18 mouse cellular contexts compared by ENCODE assay signal in the genomic region with DNA sequence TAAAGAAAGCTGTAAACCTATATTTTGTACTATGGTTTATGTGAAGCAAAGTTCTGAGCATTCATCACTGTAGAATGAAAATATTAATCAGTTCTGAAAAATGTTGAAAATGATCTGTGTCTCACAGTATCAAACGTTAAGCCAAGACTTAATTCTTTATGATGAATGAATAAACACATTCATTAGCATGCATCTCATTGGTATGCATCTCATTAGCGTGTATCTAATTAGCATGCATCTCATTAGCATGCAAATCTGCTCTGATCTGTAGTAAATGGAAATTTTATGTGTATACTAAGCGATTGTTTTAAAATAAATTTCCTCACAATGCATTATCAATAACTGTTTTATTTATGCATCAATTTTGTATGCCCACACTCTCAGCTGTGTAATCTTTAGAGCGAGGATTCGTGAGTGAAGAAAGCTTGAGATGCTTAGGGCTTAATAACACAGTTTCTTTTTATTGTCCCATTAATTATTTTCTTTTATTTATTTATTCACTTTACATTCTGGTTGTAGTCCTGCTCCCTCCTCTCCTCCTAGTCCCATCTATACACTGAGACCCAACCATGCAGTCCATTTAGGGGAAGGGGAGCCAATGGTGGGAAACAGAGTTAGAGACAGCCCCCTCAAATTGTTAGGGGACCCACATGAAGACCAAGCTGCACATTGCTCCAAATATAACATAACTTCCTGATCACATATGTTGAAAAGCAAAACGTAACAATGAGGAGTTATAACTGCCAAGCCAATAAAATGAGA.
A peak's percentile ranks its signal among the peaks of the same experiment; 100 is the strongest.
DNase-seq lines count a peak whose midpoint lies in the region; ATAC-seq lines count a peak whose summit lies in the region.
"Had no signal": no experiment of that assay in that cellular context is flagged by ENCODE, and none has a peak within 500 bp of the region (broad histone marks: within the 10 kb centered on the region; RNA-seq: fewer than 3 reads in every experiment).

No protein-coding gene starts in this region.

- no peaks in the 10 kb centered on the region for H3K9me3 ChIP-seq in hindbrain, embryonic 12.5 days (replicated peaks)
- no peaks in the 10 kb centered on the region for H3K9me3 ChIP-seq in hindbrain, embryonic 11.5 days (ENCODE audit: control insufficient read depth, low read length)
- no peaks in the 10 kb centered on the region for H3K9me3 ChIP-seq in neural tube, embryonic 12.5 days
- no peaks in the 10 kb centered on the region for H3K9me3 ChIP-seq in neural tube, embryonic 15.5 days (replicated peaks)
- H3K9me3 ChIP-seq in forebrain, embryonic 15.5 days: no peaks in the 10 kb centered on the region
- no peaks in the 10 kb centered on the region for H3K9me3 ChIP-seq in midbrain, embryonic 16.5 days (replicated peaks; ENCODE audit: control insufficient read depth, low read length, poor library complexity, severe bottlenecking)
- H3K9me3 ChIP-seq: heart, embryonic 15.5 days; intestine, embryonic 15.5 days had no signal

- peaks cover 15% of the 10 kb centered on the region for H3K4me1 ChIP-seq in hindbrain, embryonic 12.5 days
- H3K4me1 ChIP-seq in hindbrain, embryonic 11.5 days (replicated peaks; ENCODE audit: control insufficient read depth, insufficient read depth, low read length): no peaks in the 10 kb centered on the region
- H3K4me1 ChIP-seq in neural tube, embryonic 12.5 days: no peaks in the 10 kb centered on the region
- H3K4me1 ChIP-seq in neural tube, embryonic 15.5 days: peaks cover 9% of the 10 kb centered on the region; the same call in 1 of the 2 replicates
- peaks cover 31% of the 10 kb centered on the region for H3K4me1 ChIP-seq in forebrain, embryonic 15.5 days
- peaks cover 8% of the 10 kb centered on the region for H3K4me1 ChIP-seq in midbrain, embryonic 16.5 days (ENCODE audit: control insufficient read depth, insufficient read depth, low read length)
- H3K4me1 ChIP-seq: embryonic facial prominence, embryonic 12.5 days; heart, embryonic 15.5 days; intestine, embryonic 15.5 days had no signal

- H3K9ac ChIP-seq in hindbrain, embryonic 12.5 days: no peak overlapping the region
- no peak overlapping the region for H3K9ac ChIP-seq in hindbrain, embryonic 11.5 days (ENCODE audit: low read depth, low read length)
- no peak overlapping the region for H3K9ac ChIP-seq in neural tube, embryonic 12.5 days
- no peak overlapping the region for H3K9ac ChIP-seq in neural tube, embryonic 15.5 days (replicated peaks)
- no peak overlapping the region for H3K9ac ChIP-seq in forebrain, embryonic 15.5 days (replicated peaks)
- H3K9ac ChIP-seq in midbrain, embryonic 16.5 days (ENCODE audit: low read depth, low read length): no peak overlapping the region
- H3K9ac ChIP-seq: embryonic facial prominence, embryonic 12.5 days; heart, embryonic 15.5 days; intestine, embryonic 15.5 days had no signal

- ATAC-seq in hindbrain, embryonic 12.5 days (ENCODE audit: low FRiP score): peak; percentile 41; the same call in 1 of the 2 replicates
- no peak for ATAC-seq in hindbrain, embryonic 11.5 days (ENCODE audit: low FRiP score)
- ATAC-seq in neural tube, embryonic 12.5 days (ENCODE audit: low FRiP score, low read depth): peak; percentile 58; the same call in 1 of the 2 replicates
- no peak; the same call in 1 of the 2 replicates for ATAC-seq in neural tube, embryonic 15.5 days (ENCODE audit: low FRiP score)
- peak; percentile 81 for ATAC-seq in forebrain, embryonic 15.5 days (replicated peaks)
- ATAC-seq in midbrain, embryonic 16.5 days: 0 out of 2 replicates have a peak, but pooled peaks have one; percentile 21
- ATAC-seq: intestine, embryonic 15.5 days had no signal

- no peaks in the 10 kb centered on the region for H3K27me3 ChIP-seq in hindbrain, embryonic 12.5 days
- no peaks in the 10 kb centered on the region for H3K27me3 ChIP-seq in hindbrain, embryonic 11.5 days (ENCODE audit: control insufficient read depth, insufficient read depth, low read length)
- no peaks in the 10 kb centered on the region for H3K27me3 ChIP-seq in neural tube, embryonic 12.5 days (replicated peaks)
- no peaks in the 10 kb centered on the region for H3K27me3 ChIP-seq in neural tube, embryonic 15.5 days (replicated peaks)
- H3K27me3 ChIP-seq in forebrain, embryonic 15.5 days: no peaks in the 10 kb centered on the region
- no peaks in the 10 kb centered on the region for H3K27me3 ChIP-seq in midbrain, embryonic 16.5 days (ENCODE audit: control insufficient read depth, insufficient read depth, low read depth, low read length)
- H3K27me3 ChIP-seq: embryonic facial prominence, embryonic 12.5 days; heart, embryonic 15.5 days; intestine, embryonic 15.5 days had no signal

- H3K4me2 ChIP-seq in hindbrain, embryonic 12.5 days (replicated peaks): no peak overlapping the region
- H3K4me2 ChIP-seq in hindbrain, embryonic 11.5 days (replicated peaks; ENCODE audit: low read depth, low read length): no peak overlapping the region
- no peak overlapping the region for H3K4me2 ChIP-seq in neural tube, embryonic 12.5 days (replicated peaks)
- no peak overlapping the region for H3K4me2 ChIP-seq in neural tube, embryonic 15.5 days
- H3K4me2 ChIP-seq in forebrain, embryonic 15.5 days (replicated peaks): 0 out of 2 replicates have a peak overlapping the region, but pooled peaks have one; percentile 3
- no peak overlapping the region for H3K4me2 ChIP-seq in midbrain, embryonic 16.5 days (ENCODE audit: low read length)
- H3K4me2 ChIP-seq: embryonic facial prominence, embryonic 12.5 days; heart, embryonic 15.5 days; intestine, embryonic 15.5 days had no signal

- DNase-seq in hindbrain, embryonic 11.5 days (ENCODE audit: low spot score): no peak
- no peak for DNase-seq in embryo, embryonic 9.5 days (ENCODE audit: extremely low spot score)
- DNase-seq in right cerebral cortex, postnatal 10 days (ENCODE audit: low spot score in 2 of 2): no peak
- DNase-seq: cerebellum, adult 18-20 months; heart, postnatal 4 days; kidney, adult 8-10 months; kidney, postnatal 14 days; lung, postnatal 10 days; thymus, adult 18-20 months; thymus, postnatal 4 days had no signal

- H3K4me3 ChIP-seq in hindbrain, embryonic 12.5 days: no peak overlapping the region
- no peak overlapping the region for H3K4me3 ChIP-seq in hindbrain, embryonic 11.5 days (ENCODE audit: low read depth, low read length)
- no peak overlapping the region for H3K4me3 ChIP-seq in neural tube, embryonic 12.5 days
- no peak overlapping the region for H3K4me3 ChIP-seq in neural tube, embryonic 15.5 days (replicated peaks)
- no peak overlapping the region for H3K4me3 ChIP-seq in forebrain, embryonic 15.5 days
- H3K4me3 ChIP-seq in midbrain, embryonic 16.5 days (ENCODE audit: low read depth, low read length): no peak overlapping the region
- H3K4me3 ChIP-seq: embryonic facial prominence, embryonic 12.5 days; heart, embryonic 15.5 days; intestine, embryonic 15.5 days had no signal

- no peaks in the 10 kb centered on the region for H3K36me3 ChIP-seq in hindbrain, embryonic 12.5 days
- no peaks in the 10 kb centered on the region for H3K36me3 ChIP-seq in hindbrain, embryonic 11.5 days (ENCODE audit: control insufficient read depth, insufficient read depth, low read length)
- no peaks in the 10 kb centered on the region for H3K36me3 ChIP-seq in neural tube, embryonic 12.5 days
- no peaks in the 10 kb centered on the region for H3K36me3 ChIP-seq in neural tube, embryonic 15.5 days
- no peaks in the 10 kb centered on the region for H3K36me3 ChIP-seq in forebrain, embryonic 15.5 days
- no peaks in the 10 kb centered on the region for H3K36me3 ChIP-seq in midbrain, embryonic 16.5 days (ENCODE audit: control insufficient read depth, insufficient read depth, low read length)
- H3K36me3 ChIP-seq: embryonic facial prominence, embryonic 12.5 days; heart, embryonic 15.5 days; intestine, embryonic 15.5 days had no signal

- no peak overlapping the region; the same call in 1 of the 2 replicates for H3K27ac ChIP-seq in hindbrain, embryonic 12.5 days
- H3K27ac ChIP-seq in hindbrain, embryonic 11.5 days (ENCODE audit: low read depth, low read length): no peak overlapping the region
- H3K27ac ChIP-seq in neural tube, embryonic 12.5 days: no peak overlapping the region
- no peak overlapping the region for H3K27ac ChIP-seq in neural tube, embryonic 15.5 days (replicated peaks)
- H3K27ac ChIP-seq in forebrain, embryonic 15.5 days (replicated peaks): peak overlapping the region; percentile 75
- H3K27ac ChIP-seq in midbrain, embryonic 16.5 days (ENCODE audit: low read length): no peak overlapping the region
- H3K27ac ChIP-seq: embryonic facial prominence, embryonic 12.5 days; heart, embryonic 15.5 days; intestine, embryonic 15.5 days had no signal

- 62% methylated on average over 6 of the region's 6 CpGs for WGBS in hindbrain, embryonic 12.5 days
- WGBS in hindbrain, embryonic 11.5 days: 74% methylated on average over 6 of the region's 6 CpGs
- 64% methylated on average over 6 of the region's 6 CpGs for WGBS in neural tube, embryonic 12.5 days
- WGBS in neural tube, embryonic 15.5 days: 36% methylated on average over 6 of the region's 6 CpGs
- 20% methylated on average over 6 of the region's 6 CpGs for WGBS in forebrain, embryonic 15.5 days
- 54% methylated on average over 6 of the region's 6 CpGs for WGBS in midbrain, embryonic 16.5 days

Comparison
In these comparisons a context has a peak if more than half of its experiments do, and no peak if none do; other contexts are left out.
1. ATAC-seq: peak in hindbrain, embryonic 12.5 days (single experiment), neural tube, embryonic 12.5 days (single experiment), forebrain, embryonic 15.5 days (single experiment) and midbrain, embryonic 16.5 days (single experiment); none in hindbrain, embryonic 11.5 days (single experiment) and neural tube, embryonic 15.5 days (single experiment).